Mouse (Mus musculus): ENCODE measurements around the gene Ucn2.
A peak's percentile ranks its signal among the peaks of the same experiment; 100 is the strongest.

DNA sequence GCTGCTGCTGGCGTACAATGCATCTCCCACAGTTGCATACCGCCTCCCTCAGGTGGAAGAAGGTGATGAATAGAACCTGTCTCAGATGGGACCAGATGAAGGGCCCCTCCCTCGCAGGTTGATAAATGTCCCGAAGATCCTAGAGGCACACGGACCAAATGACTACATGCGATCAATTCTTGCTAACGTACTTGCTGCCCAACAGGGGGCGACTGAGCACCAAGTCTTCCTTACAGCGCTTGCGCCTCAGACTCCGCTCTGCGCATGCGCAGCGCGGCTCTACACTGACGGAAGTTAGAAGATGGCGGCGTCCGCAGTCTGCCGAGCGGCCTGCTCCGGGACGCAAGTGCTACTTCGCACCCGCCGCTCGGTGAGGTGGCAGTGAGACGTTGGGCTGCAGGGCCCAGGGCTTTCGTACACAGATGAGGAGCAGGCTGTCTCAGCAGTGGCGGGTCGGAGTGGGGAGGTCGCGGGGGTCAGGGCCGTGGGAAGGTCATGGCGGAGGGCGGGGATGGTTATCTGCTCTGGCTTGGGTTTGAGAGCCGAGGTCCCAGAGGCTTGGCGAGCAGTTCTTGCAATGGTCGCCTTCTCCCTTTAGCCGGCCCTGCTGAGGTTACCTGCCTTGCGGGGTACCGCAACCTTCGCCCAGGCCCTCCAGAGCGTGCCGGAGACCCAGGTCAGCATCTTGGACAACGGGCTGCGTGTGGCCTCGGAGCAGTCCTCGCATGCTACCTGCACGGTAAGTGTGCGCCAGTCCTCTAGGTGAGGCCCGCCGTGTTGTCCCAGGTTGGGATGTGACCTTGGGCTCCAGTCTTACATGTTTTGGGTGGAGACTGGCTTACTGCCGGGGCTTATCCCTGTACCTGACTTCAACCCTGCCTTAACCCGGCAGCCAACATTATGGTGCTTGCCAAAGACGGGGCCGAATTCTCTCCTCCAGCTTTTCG lies 49.1 kb upstream of the Ucn2 start, which contains the start of gene Uqcrc1:
- TF ChIP-seq CTCF (IDR thresholded peaks at IDR 0.05; ENCODE audit: low read depth, low read length) (peak; percentile 72), GATA1 (IDR thresholded peaks at IDR 0.05; ENCODE audit: borderline replicate concordance, low read length) (no peak), GATA2 (IDR thresholded peaks at IDR 0.05; ENCODE audit: borderline replicate concordance, low read depth, low read length) (no peak), POLR2AphosphoS5 (IDR thresholded peaks at IDR 0.05; ENCODE audit: insufficient replicate concordance, low read depth, low read length) (no peak), TAL1 (conservative IDR thresholded peaks at IDR 0.05; ENCODE audit: low read depth, low read length) (no peak)
